Mouse (Mus musculus): ENCODE measurements around the gene Cela3b. TPM values are rescaled to one million over a fixed set of nuclear protein-coding genes. Genes with fewer than 3 reads are reported as not detected.

Gene Cela3b
- polyA plus RNA-seq, 1 experiment: 42.4 TPM

DNA sequence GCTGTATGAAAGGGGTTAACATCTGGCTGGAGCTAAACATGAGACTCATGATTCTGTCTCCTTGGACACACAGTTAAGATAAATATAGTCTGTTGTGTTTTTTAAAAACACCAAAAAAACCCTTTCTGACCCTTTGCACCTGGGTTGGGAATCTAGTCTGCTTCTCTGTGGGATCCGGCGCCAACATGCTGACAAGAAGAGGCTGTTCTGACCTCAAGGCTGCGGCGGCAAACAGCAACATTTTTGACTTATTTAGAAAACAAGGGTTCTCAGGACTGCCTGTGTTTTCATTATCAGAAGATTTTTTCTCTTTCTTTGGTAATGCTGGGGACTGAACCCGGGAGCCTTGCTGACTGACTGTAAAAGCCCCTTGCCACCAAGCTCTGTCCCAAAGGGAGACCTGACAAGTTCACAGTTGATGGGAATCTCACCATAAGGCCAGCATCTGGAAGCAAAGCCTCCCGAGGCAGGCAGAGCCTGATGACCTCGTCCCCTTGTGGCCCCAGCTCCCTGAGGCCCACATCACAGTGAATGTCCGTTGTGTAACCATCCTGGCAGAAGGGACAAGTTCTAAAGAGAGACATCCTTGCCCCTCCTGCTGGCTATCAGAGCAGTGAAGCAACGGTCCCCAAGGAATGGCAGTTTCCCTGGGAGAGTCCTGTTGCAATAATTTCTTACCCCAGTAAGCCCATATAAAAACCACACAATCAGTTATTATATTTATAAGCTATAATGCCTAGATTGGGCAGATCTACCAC lies 36.8 kb downstream of the Cela3b start:
- 65% methylated on average over 9 of the region's 9 CpGs for whole genome bisulfite sequencing
- H3K36me3 ChIP-seq (ENCODE audit: control insufficient read depth, insufficient read depth, low read length): no peaks in the 10 kb centered on the region
- H3K4me3 ChIP-seq (ENCODE audit: low read depth, low read length): no peak overlapping the region
- TF ChIP-seq POLR2A (IDR thresholded peaks at IDR 0.05; ENCODE audit: low read depth, low read length) (no peak), CTCF (IDR thresholded peaks at IDR 0.05; ENCODE audit: extremely low read depth, insufficient read length, insufficient replicate concordance, low read depth, low read length) (no peak)
- peaks cover 10% of the 10 kb centered on the region for H3K4me1 ChIP-seq (ENCODE audit: control insufficient read depth, insufficient read depth, insufficient read length, low read length)
- H3K27me3 ChIP-seq (ENCODE audit: control insufficient read depth, insufficient read depth, low read length): no peaks in the 10 kb centered on the region
- H3K27ac ChIP-seq (ENCODE audit: insufficient read depth, low read depth, low read length): no peak overlapping the region

DNA sequence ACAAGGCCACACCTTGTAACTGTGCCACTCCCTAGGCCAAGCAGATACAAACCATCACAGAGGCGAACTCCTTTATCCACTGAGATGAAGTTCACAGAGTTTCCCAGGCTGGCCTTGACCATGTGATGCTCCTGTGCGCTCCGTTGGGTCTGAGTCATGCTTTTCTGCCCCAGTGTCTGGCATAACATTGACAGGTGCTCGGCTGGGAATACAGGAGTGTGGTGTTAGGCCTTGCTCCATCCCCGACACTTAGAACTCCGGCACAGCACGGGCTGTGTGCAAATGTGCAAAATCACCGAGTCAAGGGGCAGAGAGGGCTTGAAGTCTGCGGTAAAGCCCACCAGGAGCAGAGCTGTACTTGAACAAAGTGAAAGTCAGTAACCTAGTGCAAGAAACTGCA lies 37.5 kb downstream of the Cela3b start:
- no peaks in the 10 kb centered on the region for H3K36me3 ChIP-seq (ENCODE audit: control insufficient read depth, insufficient read depth, low read length)
- H3K27ac ChIP-seq (ENCODE audit: insufficient read depth, low read depth, low read length): no peak overlapping the region
- 60% methylated on average over 9 of the region's 9 CpGs for WGBS
- peaks cover 10% of the 10 kb centered on the region for H3K4me1 ChIP-seq (ENCODE audit: control insufficient read depth, insufficient read depth, insufficient read length, low read length)
- TF ChIP-seq CTCF (IDR thresholded peaks at IDR 0.05; ENCODE audit: extremely low read depth, insufficient read length, insufficient replicate concordance, low read depth, low read length) (no peak), POLR2A (IDR thresholded peaks at IDR 0.05; ENCODE audit: low read depth, low read length) (no peak)
- no peak overlapping the region for H3K4me3 ChIP-seq (ENCODE audit: low read depth, low read length)
- no peaks in the 10 kb centered on the region for H3K27me3 ChIP-seq (ENCODE audit: control insufficient read depth, insufficient read depth, low read length)

DNA sequence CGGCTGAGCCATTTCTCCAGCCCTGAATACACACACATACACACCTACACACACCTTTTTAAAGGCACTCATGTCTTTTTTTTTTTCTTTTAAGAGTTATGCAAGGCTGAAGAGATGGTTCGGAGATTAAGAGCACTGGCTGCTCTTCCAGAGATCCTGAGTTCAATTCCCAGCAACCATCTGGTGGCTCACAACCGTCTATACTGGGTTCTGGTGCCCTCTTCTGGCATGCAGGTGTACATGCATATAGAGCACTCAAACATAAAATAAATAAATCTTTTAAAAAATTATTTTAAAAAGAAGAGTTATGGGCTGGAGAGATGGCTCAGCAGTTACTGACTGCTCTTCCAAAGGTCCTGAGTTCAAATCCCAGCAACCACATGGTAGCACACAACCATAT lies 39.1 kb downstream of the Cela3b start:
- no peak overlapping the region for H3K4me3 ChIP-seq (ENCODE audit: low read depth, low read length)
- H3K4me1 ChIP-seq (ENCODE audit: control insufficient read depth, insufficient read depth, insufficient read length, low read length): peaks cover 10% of the 10 kb centered on the region
- H3K27me3 ChIP-seq (ENCODE audit: control insufficient read depth, insufficient read depth, low read length): no peaks in the 10 kb centered on the region
- no peak overlapping the region for H3K27ac ChIP-seq (ENCODE audit: insufficient read depth, low read depth, low read length)
- no peaks in the 10 kb centered on the region for H3K36me3 ChIP-seq (ENCODE audit: control insufficient read depth, insufficient read depth, low read length)
- WGBS: 89% methylated on average over 3 of the region's 3 CpGs
- TF ChIP-seq POLR2A (IDR thresholded peaks at IDR 0.05; ENCODE audit: low read depth, low read length) (no peak), CTCF (IDR thresholded peaks at IDR 0.05; ENCODE audit: extremely low read depth, insufficient read length, insufficient replicate concordance, low read depth, low read length) (peak; percentile 44; the same call in 1 of the 2 replicates)

DNA sequence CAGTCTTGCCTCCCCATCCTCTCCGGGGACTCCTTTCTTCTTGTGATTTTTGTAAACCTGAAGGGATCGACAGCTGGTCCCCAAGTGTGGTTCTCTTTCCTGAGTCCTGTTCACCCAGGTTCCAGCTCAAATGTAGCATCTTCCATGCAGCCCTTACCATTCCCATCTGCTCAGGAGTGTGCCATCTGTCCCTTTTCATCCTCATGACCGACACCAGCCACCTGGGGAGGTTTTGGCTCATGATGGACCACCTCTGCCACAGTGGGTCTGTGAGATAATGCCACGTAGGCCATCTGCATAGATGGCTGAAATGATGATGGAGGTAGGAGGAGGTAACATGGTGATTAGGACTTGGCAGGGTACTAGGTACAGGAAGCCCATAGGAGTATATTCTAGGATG lies 40.1 kb downstream of the Cela3b start:
- Histone ChIP-seq H3K4me1 (ENCODE audit: control insufficient read depth, insufficient read depth, insufficient read length, low read length) (peaks cover 10% of the 10 kb centered on the region), H3K4me3 (ENCODE audit: low read depth, low read length) (no peak overlapping the region), H3K27ac (ENCODE audit: insufficient read depth, low read depth, low read length) (no peak overlapping the region), H3K27me3 (ENCODE audit: control insufficient read depth, insufficient read depth, low read length) (no peaks in the 10 kb centered on the region), H3K36me3 (ENCODE audit: control insufficient read depth, insufficient read depth, low read length) (no peaks in the 10 kb centered on the region)
- no peak for TF ChIP-seq CTCF (IDR thresholded peaks at IDR 0.05; ENCODE audit: extremely low read depth, insufficient read length, insufficient replicate concordance, low read depth, low read length)
- TF ChIP-seq POLR2A (IDR thresholded peaks at IDR 0.05; ENCODE audit: low read depth, low read length): no peak
- WGBS: 91% methylated on average over 4 of the region's 4 CpGs

DNA sequence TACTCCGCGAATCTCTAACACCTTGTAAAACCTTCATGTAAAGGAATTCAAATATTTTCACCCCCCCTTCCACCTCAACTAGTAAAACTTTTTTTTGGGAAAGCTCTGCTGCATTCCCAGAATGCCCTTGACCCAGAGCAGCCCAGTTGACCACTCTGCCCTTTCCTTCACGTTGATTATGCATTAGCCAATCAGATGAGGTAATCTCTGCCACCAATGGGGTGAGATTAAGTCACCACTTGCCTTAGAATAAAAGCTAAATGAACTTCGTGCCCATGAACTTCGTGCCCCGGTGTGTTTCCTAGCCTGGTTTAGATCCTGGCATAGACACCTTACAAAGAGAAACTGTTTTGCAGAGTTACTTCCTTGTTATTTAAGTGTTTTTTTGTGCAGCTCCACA lies 41.4 kb downstream of the Cela3b start:
- TF ChIP-seq POLR2A (IDR thresholded peaks at IDR 0.05; ENCODE audit: low read depth, low read length) (no peak), CTCF (IDR thresholded peaks at IDR 0.05; ENCODE audit: extremely low read depth, insufficient read length, insufficient replicate concordance, low read depth, low read length) (no peak)
- WGBS: 4% methylated on average over 6 of the region's 6 CpGs
- peak overlapping the region; percentile 80 for H3K4me3 ChIP-seq (ENCODE audit: low read depth, low read length)
- peak overlapping the region; percentile 99 for H3K27ac ChIP-seq (ENCODE audit: insufficient read depth, low read depth, low read length)
- no peaks in the 10 kb centered on the region for H3K27me3 ChIP-seq (ENCODE audit: control insufficient read depth, insufficient read depth, low read length)
- no peaks in the 10 kb centered on the region for H3K36me3 ChIP-seq (ENCODE audit: control insufficient read depth, insufficient read depth, low read length)
- peaks cover 10% of the 10 kb centered on the region for H3K4me1 ChIP-seq (ENCODE audit: control insufficient read depth, insufficient read depth, insufficient read length, low read length)

DNA sequence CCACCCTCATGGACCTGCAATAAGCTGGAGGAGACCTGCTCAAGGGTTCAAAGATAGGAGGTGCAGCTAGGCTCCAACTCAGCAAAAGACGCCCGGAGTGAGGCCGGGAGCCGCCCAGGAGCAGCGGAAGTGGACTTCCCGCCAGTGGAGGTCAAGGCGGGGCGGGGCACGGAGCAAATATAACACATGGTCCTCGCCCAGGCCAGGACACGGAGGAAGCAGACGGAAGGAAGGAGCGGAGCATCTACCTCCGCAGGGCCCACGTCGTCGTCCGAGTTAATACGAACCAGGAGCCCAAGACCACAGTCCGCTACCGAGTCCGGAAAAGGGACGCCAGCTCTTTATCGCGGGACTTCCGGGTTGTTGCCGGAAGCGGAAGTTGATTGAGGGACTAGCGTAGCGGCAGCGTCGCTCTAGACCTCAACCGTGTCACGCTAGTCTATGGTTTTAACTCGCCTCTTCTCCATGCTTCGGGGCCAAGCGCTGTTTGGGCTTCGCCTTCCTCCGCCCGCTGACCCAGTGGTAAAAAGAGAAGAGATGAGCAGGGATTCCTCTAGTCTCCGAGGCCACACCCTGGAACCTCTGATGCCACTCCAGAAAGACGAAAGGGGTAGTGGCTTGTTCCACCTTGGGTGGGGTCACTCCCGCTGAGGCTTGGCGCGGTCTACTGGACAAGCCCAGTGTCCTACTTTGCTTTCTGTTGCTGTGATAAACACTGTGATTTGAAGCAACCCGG lies 42.1 kb downstream of the Cela3b start:
- H3K4me3 ChIP-seq (ENCODE audit: low read depth, low read length): peak overlapping the region; percentile 80

DNA sequence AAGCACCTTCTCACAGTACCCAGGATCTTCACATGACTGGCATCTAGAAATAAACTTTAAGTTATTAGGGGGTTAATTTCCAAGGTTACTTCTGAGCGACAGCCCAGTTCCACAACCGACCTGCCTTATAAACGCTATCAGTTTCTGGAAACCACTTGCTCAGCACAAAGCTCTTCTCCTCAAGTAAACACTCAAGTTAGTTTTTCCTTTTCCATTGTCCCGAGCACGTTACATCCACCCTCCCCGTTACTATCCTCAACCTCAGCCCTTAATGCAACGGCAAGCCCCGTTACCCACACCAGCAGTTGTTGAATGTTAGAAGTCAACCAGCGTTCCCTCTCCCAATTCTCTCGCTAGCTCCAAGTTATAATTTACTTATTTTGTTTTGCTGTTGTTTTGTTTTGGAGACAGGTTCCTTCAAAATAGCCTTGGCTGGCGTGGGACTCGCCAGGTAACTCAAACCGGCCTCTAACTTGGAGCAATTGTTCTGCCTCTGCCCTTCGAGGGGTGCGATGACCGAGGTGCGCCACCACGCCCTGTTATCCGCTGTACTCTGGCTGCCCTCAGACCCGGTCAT lies 42.8 kb downstream of the Cela3b start:
- no peaks in the 10 kb centered on the region for H3K27me3 ChIP-seq (ENCODE audit: control insufficient read depth, insufficient read depth, low read length)
- H3K4me3 ChIP-seq (ENCODE audit: low read depth, low read length): peak overlapping the region; percentile 80

More for the DNA sequence above, 42.1 kb downstream of the Cela3b start:
- Histone ChIP-seq H3K27me3 (ENCODE audit: control insufficient read depth, insufficient read depth, low read length) (no peaks in the 10 kb centered on the region), H3K4me1 (ENCODE audit: control insufficient read depth, insufficient read depth, insufficient read length, low read length) (peaks cover 10% of the 10 kb centered on the region), H3K27ac (ENCODE audit: insufficient read depth, low read depth, low read length) (peak overlapping the region; percentile 99), H3K36me3 (ENCODE audit: control insufficient read depth, insufficient read depth, low read length) (no peaks in the 10 kb centered on the region)
- TF ChIP-seq POLR2A (IDR thresholded peaks at IDR 0.05; ENCODE audit: low read depth, low read length) (peak; percentile 55), CTCF (IDR thresholded peaks at IDR 0.05; ENCODE audit: extremely low read depth, insufficient read length, insufficient replicate concordance, low read depth, low read length) (no peak)
- under 1% methylated on average over 46 of the region's 46 CpGs for WGBS

More for the DNA sequence above, 42.8 kb downstream of the Cela3b start:
- no peak for TF ChIP-seq CTCF (IDR thresholded peaks at IDR 0.05; ENCODE audit: extremely low read depth, insufficient read length, insufficient replicate concordance, low read depth, low read length)
- TF ChIP-seq POLR2A (IDR thresholded peaks at IDR 0.05; ENCODE audit: low read depth, low read length): no peak
- under 1% methylated on average over 20 of the region's 20 CpGs for WGBS
- peaks cover 6% of the 10 kb centered on the region; the same call in 1 of the 2 replicates for H3K4me1 ChIP-seq (ENCODE audit: control insufficient read depth, insufficient read depth, insufficient read length, low read length)
- peak overlapping the region; percentile 99 for H3K27ac ChIP-seq (ENCODE audit: insufficient read depth, low read depth, low read length)
- no peaks in the 10 kb centered on the region for H3K36me3 ChIP-seq (ENCODE audit: control insufficient read depth, insufficient read depth, low read length)
